Mouse (Mus musculus): ENCODE data around the gene Cldn4.
"Not testable (repeated sequence)": the region's sequence is repeated elsewhere in the genome, so short reads cannot be mapped to it uniquely, and the experiment has no call there.

Gene Cldn4

GRCm38 (mm10) chr5:134964655-134965054 is 17.9 kb upstream of the Cldn4 start:
- DNase-seq (ENCODE audit: low spot score), result not testable (repeated sequence)

- no peak for DNase-seq (ENCODE audit: low spot score)
These were observed 16.8 kb upstream of the Cldn4 start for GRCm38 (mm10) chr5:134963546-134963945.

GRCm38 (mm10) chr5:134961519-134961918 is 14.8 kb upstream of the Cldn4 start:
- DNase-seq (ENCODE audit: low spot score), result no peak

- no peak for DNase-seq (ENCODE audit: low spot score)
These were observed 13.7 kb upstream of the Cldn4 start for GRCm38 (mm10) chr5:134960430-134960829.

GRCm38 (mm10) chr5:134959114-134959513 is 12.4 kb upstream of the Cldn4 start:
- no peak for DNase-seq (ENCODE audit: low spot score)

GRCm38 (mm10) chr5:134955491-134955890 is 8.8 kb upstream of the Cldn4 start:
- DNase-seq (ENCODE audit: low spot score), result no peak

- DNase-seq (ENCODE audit: low spot score), result no peak
These were observed 4.5 kb upstream of the Cldn4 start for GRCm38 (mm10) chr5:134951053-134951884.

GRCm38 (mm10) chr5:134948085-134948439 is 1.3 kb upstream of the Cldn4 start:
- DNase-seq (ENCODE audit: low spot score), result no peak

GRCm38 (mm10) chr5:134947420-134948084 is 818 bp upstream of the Cldn4 start:
- DNase-seq (ENCODE audit: low spot score), result no peak

GRCm38 (mm10) chr5:134946063-134946856 is 474 bp downstream of the Cldn4 start:
- no peak for DNase-seq (ENCODE audit: low spot score)

GRCm38 (mm10) chr5:134945266-134945959 is 1.3 kb downstream of the Cldn4 start:
- DNase-seq (ENCODE audit: low spot score), result no peak

GRCm38 (mm10) chr5:134944179-134944578 is 2.6 kb downstream of the Cldn4 start:
- DNase-seq (ENCODE audit: low spot score), result no peak

GRCm38 (mm10) chr5:134942740-134943139 is 4.0 kb downstream of the Cldn4 start:
- no peak for DNase-seq (ENCODE audit: low spot score)

- no peak for DNase-seq (ENCODE audit: low spot score)
These were observed 5.1 kb downstream of the Cldn4 start for GRCm38 (mm10) chr5:134941472-134942209.

- DNase-seq (ENCODE audit: low spot score), result not testable (repeated sequence)
These were observed 7.2 kb downstream of the Cldn4 start for GRCm38 (mm10) chr5:134939554-134939953.

GRCm38 (mm10) chr5:134939069-134939468 is 7.7 kb downstream of the Cldn4 start:
- no peak for DNase-seq (ENCODE audit: low spot score)

GRCm38 (mm10) chr5:134936626-134937185 is 10.0 kb downstream of the Cldn4 start:
- no peak for DNase-seq (ENCODE audit: low spot score)

GRCm38 (mm10) chr5:134936051-134936450 is 10.7 kb downstream of the Cldn4 start:
- no peak for DNase-seq (ENCODE audit: low spot score)

- DNase-seq (ENCODE audit: low spot score), result no peak
These were observed 12.1 kb downstream of the Cldn4 start for GRCm38 (mm10) chr5:134934666-134935065.

GRCm38 (mm10) chr5:134933686-134934085 is 13.0 kb downstream of the Cldn4 start:
- not testable (repeated sequence) for DNase-seq (ENCODE audit: low spot score)

GRCm38 (mm10) chr5:134933281-134933680 is 13.5 kb downstream of the Cldn4 start:
- no peak for DNase-seq (ENCODE audit: low spot score)
